Mouse (Mus musculus) ES-Bruce4 (cell line): ENCODE results near the gene Sestd1.

Experiments used
- CTCF ChIP-seq: IDR thresholded peaks from one replicate; pipeline ENCODE4 v1.8.1; 2011; ENCODE audit warnings: low read depth, low read length
- EP300 ChIP-seq: IDR thresholded peaks from 2 replicates; pipeline ENCODE4 v1.6.1; 2011; ENCODE audit warnings: low read depth, low read length; ENCODE audit not compliant: insufficient read depth
- POLR2A ChIP-seq: IDR thresholded peaks from one replicate; pipeline ENCODE4 v1.8.1; 2011; ENCODE audit warnings: low read length; ENCODE audit not compliant: insufficient read depth

- TF ChIP-seq CTCF (no peak), EP300 (no peak), POLR2A (no peak)
Observed at GRCm38 (mm10) chr2:77235896-77236295, 44.5 kb downstream of the Sestd1 start.
